ENCODE assay signal across 21 mouse cellular contexts in genomic region chr14:86864053-86864452, GRCm38 (mm10).
"Had no signal": no experiment of that assay in that cellular context is flagged by ENCODE, and none has a peak within 500 bp of the region (broad histone marks: within the 10 kb centered on the region; RNA-seq: fewer than 3 reads in every experiment).

No protein-coding gene starts in this region.

- DNase-seq: cerebellum, adult 8-10 months; cerebellum, adult 9-10 months; cerebellum, adult 9-11 months; cerebellum, postnatal 10 days; cerebellum, postnatal 14 days; cerebellum, postnatal 25 days; cerebellum, postnatal 36 days; embryo, embryonic 11 days; forebrain, postnatal 0 days; gastrocnemius, adult 2 months; gastrocnemius, postnatal 10 days; gastrocnemius, postnatal 14 days; gastrocnemius, postnatal 25 days; gastrocnemius, postnatal 36 days; heart, adult 11 months; heart, adult 18-20 months; heart, adult 2 months had no signal

- ATAC-seq: forebrain, embryonic 13.5 days; forebrain, embryonic 14.5 days; forebrain, embryonic 15.5 days; forebrain, embryonic 16.5 days; forebrain, postnatal 0 days had no signal
